In genomic region chr1:56261708-56262107, GRCm38 (mm10) we compare ENCODE assay signal across 31 mouse cellular contexts.
"Had no signal": no experiment of that assay in that cellular context is flagged by ENCODE, and none has a peak within 500 bp of the region (broad histone marks: within the 10 kb centered on the region; RNA-seq: fewer than 3 reads in every experiment).

No protein-coding gene starts in this region.

- H3K27me3 ChIP-seq: limb, embryonic 12.5 days; limb, embryonic 13.5 days; limb, embryonic 15.5 days; liver, embryonic 12.5 days; liver, embryonic 13.5 days; liver, embryonic 15.5 days; lung, embryonic 15.5 days; megakaryocyte, embryonic 14.5 days; midbrain, embryonic 12.5 days; midbrain, embryonic 13.5 days; midbrain, embryonic 15.5 days had no signal

- H3K9ac ChIP-seq: limb, embryonic 12.5 days; limb, embryonic 13.5 days; limb, embryonic 15.5 days; liver, embryonic 12.5 days; liver, embryonic 13.5 days; liver, embryonic 14.5 days; liver, embryonic 15.5 days; liver, postnatal 0 days; lung, embryonic 14.5 days; lung, embryonic 15.5 days; midbrain, embryonic 12.5 days; midbrain, embryonic 13.5 days; midbrain, embryonic 15.5 days had no signal

- H3K4me3 ChIP-seq: limb, embryonic 10.5 days; limb, embryonic 12.5 days; limb, embryonic 13.5 days; limb, embryonic 15.5 days; liver, embryonic 12.5 days; liver, embryonic 13.5 days; liver, embryonic 15.5 days; lung, embryonic 15.5 days; megakaryocyte, embryonic 14.5 days; midbrain, embryonic 10.5 days; midbrain, embryonic 12.5 days; midbrain, embryonic 13.5 days; midbrain, embryonic 15.5 days; myocyte had no signal

- H3K36me3 ChIP-seq: limb, embryonic 10.5 days; limb, embryonic 12.5 days; limb, embryonic 13.5 days; limb, embryonic 15.5 days; liver, embryonic 12.5 days; liver, embryonic 13.5 days; liver, embryonic 15.5 days; lung, embryonic 15.5 days; midbrain, embryonic 10.5 days; midbrain, embryonic 12.5 days; midbrain, embryonic 13.5 days; midbrain, embryonic 15.5 days had no signal

- H3K4me2 ChIP-seq: limb, embryonic 12.5 days; limb, embryonic 13.5 days; limb, embryonic 15.5 days; liver, embryonic 11.5 days; liver, embryonic 12.5 days; liver, embryonic 13.5 days; liver, embryonic 15.5 days; lung, embryonic 14.5 days; lung, embryonic 15.5 days; midbrain, embryonic 11.5 days; midbrain, embryonic 12.5 days; midbrain, embryonic 13.5 days; midbrain, embryonic 15.5 days had no signal

- ATAC-seq: liver, embryonic 12.5 days; liver, postnatal 0 days; lung, postnatal 0 days; midbrain, embryonic 13.5 days; midbrain, embryonic 15.5 days; midbrain, embryonic 16.5 days had no signal

- DNase-seq: left cerebral cortex, postnatal 4 days; liver; liver, embryonic 13.5 days; liver, postnatal 0 days; lung, adult 18-20 months; lung, adult 2 months; lung, embryonic 14.5 days; lung, postnatal 10 days; lung, postnatal 14 days; lung, postnatal 36 days; lung, postnatal 4 days; midbrain, embryonic 14.5 days had no signal

- H3K4me1 ChIP-seq: limb, embryonic 10.5 days; limb, embryonic 12.5 days; limb, embryonic 13.5 days; limb, embryonic 15.5 days; liver, embryonic 12.5 days; liver, embryonic 13.5 days; liver, embryonic 15.5 days; lung, embryonic 15.5 days; midbrain, embryonic 10.5 days; midbrain, embryonic 12.5 days; midbrain, embryonic 13.5 days; midbrain, embryonic 15.5 days had no signal

- H3K27ac ChIP-seq: limb, embryonic 10.5 days; limb, embryonic 12.5 days; limb, embryonic 13.5 days; limb, embryonic 15.5 days; liver, embryonic 12.5 days; liver, embryonic 13.5 days; liver, embryonic 14.5 days; liver, embryonic 15.5 days; lung, embryonic 15.5 days; macrophage; midbrain, embryonic 10.5 days; midbrain, embryonic 12.5 days; midbrain, embryonic 13.5 days; midbrain, embryonic 15.5 days had no signal

- H3K9me3 ChIP-seq: limb, embryonic 10.5 days; limb, embryonic 12.5 days; limb, embryonic 13.5 days; limb, embryonic 15.5 days; liver, embryonic 12.5 days; liver, embryonic 13.5 days; liver, embryonic 15.5 days; lung, embryonic 15.5 days; megakaryocyte, embryonic 14.5 days; midbrain, embryonic 10.5 days; midbrain, embryonic 12.5 days; midbrain, embryonic 15.5 days had no signal
